Mouse (Mus musculus): ENCODE measurements around the gene Tmem189.

Gene Tmem189

DNA sequence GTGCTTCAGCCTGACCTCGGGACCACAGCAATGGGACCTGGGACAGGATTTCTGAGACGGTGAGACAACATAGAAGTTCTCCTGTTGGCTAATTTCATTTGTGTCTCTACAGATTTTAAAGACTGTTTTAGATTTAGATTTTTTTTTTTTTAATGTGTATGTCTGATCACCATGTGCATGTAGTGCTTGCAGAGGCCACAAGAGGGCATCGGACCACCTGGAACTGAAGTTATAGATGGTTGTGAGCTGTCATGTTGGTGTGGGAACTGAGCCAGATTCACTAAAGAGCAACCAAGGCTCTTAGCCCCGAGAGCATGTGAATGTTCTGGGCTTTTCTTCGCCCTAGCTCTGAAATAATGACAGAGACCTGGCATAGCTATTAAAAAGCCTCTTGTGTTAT is 9.0 kb downstream of the Tmem189 start:
- peak; percentile 80 for DNase-seq (ENCODE audit: low read depth, low spot score)

DNA sequence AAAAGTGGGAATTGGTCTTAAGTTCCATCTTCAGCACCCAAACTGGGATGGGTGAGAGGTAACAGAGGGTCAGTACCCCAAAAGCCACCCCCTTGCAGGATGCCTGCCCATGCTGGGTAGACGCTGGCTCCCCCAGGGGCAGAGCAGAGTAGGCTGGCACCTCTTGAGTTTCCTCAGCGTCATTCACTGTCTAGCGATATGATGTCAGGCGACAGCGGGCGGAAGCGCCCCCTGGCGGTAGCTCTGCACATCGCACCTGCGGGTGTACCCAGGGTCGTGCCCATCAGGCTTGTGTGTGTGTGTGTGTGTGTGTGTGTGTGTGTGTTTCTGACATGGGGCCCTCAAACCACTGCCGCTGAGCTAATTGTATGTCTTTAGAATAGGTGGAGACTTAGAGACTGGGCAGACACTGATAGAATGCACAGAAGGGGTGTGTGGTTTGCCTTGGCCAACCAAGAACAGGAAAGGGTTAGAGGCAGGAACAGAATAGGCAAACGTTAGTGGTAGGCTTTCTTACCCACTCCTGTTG is 9.7 kb downstream of the Tmem189 start:
- peak; percentile 72 for DNase-seq (ENCODE audit: low read depth, low spot score)

DNA sequence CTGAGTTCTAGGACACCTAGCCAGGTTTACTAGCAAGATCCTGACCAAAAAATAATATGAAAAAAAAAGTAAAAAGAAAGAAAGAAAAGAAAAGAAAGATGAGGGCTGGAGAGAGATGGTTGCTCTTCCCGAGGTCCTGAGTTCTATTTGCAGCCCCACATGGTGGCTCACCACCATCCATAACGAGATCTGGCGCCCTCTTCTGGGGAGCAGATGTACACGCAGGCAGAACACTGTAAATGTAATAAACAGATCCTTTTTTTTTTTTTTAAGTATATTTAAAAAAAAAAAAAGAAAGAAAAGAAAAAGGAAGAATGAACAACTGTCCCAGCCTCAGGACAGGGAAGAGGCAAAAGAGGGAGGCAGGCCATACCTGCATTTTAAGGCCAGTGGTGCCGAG is 11.0 kb downstream of the Tmem189 start:
- DNase-seq (ENCODE audit: low read depth, low spot score): peak; percentile 59

DNA sequence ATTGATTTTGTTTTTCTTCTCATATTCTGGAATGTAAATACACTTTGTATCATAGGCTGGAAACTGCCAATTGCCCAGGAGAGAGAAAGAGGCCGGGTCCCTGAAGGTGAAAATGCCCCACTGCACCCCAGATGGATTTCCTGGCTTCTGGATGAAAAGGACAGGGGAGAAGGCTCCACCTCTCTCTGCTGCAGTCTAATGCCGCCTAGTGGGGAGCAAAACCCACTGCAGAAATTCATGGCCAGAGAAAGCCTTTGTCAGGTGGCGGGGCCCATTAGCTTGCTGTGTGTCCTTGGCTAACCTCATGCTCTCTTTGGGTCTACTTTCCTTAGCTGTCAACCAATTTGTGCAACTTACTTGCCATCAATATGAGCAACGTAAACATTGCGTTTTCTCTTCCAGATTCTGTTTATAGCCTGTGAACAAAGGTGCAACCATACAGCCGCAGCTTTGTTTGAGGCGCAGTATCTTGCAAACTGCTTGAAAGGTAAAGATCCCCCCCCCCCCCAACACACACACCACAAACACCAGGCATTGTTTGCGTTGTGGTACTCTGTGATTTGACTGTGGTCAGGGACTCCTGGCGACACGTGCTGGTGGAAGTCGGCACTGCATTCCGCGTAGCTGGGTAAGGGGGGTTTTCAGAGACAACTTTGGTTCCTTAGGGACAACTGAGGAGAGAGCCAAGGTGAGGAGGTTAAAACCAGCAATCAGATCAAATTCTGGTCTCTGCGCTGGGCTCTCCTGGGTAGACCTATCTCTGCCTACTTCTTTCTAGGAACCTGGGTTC is 14.3 kb downstream of the Tmem189 start:
- DNase-seq (ENCODE audit: low read depth, low spot score): peak; percentile 80

DNA sequence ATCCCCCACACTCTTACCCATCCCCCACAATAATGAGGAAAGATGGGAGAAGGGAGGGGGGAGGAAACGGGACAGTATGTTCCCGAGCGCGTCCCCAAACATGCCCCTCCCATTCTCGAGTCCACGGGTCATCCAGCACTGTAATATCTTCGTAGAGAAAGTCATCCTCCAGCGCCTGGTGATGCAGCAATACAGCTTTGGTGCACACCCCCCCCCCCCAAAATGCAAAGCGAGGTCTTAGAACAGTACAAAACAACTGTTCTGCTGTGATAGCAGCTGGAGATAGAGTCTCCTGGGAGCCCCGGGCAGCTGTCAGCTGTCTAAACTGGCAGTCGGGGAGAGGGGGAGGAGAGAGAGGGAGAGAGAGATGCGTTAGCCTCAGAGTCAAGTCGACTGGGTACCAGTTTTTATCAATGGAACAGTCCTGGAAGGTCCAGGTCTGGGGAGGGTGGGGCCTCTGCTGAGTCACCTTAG is 17.4 kb downstream of the Tmem189 start:
- DNase-seq (ENCODE audit: low read depth, low spot score): peak; percentile 36

DNA sequence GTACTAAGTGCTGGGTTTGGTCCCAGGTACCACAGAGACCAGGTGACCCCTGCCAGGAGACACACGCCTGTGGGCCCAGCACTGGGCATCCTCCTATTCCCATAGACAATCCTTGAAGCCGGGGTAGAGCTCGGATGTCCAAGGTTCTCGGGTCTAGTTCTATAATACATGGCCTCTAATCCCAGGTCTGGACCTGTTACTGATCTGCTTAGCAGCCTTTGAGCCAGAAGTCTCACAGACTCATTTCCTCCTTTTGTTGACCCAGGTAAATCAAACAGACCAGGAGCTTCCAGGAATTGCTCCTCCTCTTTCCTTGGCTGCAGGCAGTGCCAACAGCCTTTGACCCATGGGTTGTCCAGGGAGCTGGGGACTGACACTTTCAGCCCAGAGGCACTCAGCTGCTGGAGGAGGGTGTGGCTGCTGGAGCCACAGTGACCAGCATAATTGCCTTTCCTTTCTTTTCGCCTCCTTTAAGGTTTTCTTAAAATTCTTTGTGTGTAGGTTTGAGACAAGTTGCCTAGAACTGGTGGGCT is 18.5 kb downstream of the Tmem189 start:
- DNase-seq (ENCODE audit: low read depth, low spot score): no peak

DNA sequence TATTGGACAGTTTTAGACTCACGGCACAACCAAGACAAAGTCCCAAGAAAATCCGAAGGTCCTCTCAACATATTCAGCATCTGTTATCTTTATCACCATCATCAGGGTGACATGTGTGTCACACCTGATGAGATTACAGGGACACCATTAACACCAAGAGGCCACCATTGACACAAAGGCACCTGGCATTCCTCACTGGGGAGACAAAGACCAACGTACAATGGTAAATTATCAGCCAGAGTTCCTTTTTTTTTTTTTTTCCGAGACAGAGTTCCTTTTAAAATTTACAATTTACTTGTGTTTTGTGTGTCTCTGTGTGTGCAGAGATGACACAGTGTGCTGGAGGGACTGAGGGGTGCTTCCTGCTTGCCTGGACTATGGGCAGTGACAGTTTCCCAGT is 20.2 kb downstream of the Tmem189 start:
- DNase-seq (ENCODE audit: low read depth, low spot score): no peak

DNA sequence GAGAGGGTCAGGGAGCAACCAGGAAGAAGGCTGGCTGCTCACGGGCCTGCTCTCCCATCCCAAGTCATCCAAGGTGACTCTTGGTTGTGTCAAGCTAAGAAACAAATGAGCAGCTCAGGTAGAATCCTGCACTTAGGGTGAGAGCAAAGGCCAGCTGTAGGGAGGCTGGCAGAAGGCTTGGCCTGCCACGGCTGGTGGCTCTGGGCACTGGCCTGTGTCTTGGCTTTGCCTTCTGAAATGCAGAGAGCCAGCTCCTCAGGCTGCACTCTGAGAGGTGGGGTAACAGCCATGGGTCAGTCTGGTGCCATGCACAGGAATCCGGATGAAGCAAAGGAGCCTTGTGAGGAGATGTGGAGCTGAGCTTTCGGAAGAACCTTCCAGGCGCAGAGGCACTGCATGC is 21.2 kb downstream of the Tmem189 start:
- no peak for DNase-seq (ENCODE audit: low read depth, low spot score)

DNA sequence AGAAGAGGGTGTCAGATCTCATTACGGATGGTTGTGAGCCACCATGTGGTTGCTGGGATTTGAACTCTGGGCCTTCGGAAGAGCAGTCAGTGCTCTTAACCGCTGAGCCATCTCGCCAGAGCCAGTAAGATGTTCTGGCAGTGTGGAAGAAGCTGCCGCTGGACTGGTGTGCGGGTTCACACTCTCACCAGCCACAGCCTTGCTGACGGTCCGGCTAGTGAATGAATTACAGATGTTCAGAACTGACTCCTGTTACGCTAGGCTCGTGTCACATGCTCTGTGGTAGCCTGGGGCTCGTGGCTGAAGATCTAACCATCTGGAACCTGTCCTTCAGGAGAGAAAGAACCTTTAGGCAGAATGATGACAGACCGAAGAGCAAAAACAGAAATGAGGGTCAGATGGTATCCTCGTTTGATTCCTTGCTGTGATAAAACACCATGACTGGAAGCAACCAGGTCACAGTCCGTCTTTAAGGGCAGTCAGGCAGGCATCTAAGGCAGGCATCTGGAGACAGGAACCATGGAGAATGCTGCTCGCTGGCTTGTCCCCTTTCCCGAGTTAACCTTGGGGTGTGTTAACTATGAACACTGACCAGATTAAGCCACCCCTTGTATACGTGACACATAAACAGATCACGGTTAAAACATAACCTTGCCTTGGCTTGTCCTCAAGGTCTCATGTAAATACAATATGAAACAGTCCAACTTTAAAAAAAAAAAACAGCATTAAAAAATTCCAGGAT is 23.5 kb downstream of the Tmem189 start:
- no peak for DNase-seq (ENCODE audit: low read depth, low spot score)

DNA sequence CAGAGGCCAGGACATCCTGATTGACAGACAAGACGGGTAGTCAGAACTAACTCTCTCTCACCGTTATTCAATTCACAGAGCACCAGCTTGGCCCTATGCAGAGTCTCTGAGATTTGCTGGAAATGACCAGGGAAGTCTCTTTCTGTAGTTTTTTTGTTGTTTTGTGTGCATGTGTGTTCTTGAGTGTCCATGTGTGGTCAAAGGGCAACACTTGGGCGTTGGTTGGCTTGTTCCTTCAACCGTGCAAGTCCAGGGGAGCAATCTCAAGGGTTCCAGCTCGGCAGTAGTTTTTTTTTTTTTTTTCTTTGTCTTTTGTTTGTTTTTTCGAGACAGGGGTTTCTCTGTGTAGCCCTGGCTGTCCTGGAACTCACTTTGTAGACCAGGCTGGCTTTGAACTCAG is 26.9 kb downstream of the Tmem189 start:
- DNase-seq (ENCODE audit: low read depth, low spot score): no peak

DNA sequence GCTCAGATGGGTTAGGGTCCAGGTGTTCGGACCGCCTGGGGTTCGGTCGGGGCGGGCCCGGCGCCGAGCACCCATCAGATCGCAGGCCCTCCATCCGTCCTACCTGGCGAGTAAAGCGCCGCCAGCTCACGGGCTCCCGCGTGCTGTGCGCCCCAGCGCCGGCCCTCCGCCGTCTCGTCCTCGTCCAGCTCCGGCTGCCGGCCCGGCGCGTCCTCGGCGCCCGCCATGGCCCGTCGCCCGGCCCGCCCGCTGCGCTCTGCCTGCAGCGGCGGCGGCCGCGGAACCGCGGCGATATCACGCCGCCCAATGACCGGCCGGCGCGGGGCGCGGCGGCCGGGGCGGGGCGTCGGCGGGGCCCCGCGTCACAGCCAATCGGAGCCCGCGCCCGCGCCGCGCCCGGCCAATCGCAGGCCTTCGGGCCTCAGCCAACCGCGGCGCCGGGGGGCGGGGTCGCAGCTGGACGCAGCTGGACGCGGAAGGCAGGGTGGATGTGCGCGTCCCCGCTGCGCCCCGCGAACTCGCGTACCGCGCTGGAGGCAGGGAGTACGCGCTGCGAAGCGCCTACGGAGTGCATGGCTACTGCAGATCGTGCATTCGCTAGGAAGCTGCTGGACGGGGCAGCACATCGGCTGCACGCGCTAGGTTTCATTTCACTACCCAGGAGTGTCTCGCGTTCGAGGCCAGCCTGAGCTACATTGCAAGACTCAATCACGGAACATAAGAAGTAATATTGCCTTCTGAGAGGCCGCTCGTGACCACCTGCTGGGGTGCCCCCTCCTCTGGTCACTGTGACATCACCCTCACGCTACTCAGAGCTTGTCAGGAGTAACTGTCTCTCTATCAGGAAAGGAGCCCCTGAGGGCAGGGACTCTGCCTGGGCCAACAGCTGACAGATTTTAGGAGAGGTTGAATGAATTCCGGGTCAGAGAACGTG is 28.1 kb downstream of the Tmem189 start, which contains the start of gene Gm20431:
Gene Gm20431, minus strand, starts transcription at position 227 of the 934 bp plus-strand sequence.
- peak; percentile 76 for DNase-seq (ENCODE audit: low read depth, low spot score)

DNA sequence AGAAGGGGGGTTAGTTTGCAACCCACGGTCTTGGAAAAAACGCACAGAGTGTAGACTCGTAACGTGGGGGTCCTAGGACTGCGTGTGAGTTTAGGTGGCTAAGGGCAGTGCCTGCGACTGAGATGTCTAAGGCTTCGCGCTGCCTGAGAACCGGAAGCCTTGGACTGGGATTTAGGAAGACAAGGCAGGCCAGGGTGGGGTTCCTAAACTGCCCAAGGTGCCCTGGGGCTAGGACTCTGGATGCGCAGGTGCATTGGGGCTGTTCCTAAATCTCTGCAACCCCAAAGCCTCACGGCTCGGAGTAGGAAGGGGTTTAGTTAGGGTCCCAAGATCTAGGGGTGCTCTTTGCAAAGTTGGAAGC is 29.0 kb downstream of the Tmem189 start:
- peak; percentile 40 for DNase-seq (ENCODE audit: low read depth, low spot score)

DNA sequence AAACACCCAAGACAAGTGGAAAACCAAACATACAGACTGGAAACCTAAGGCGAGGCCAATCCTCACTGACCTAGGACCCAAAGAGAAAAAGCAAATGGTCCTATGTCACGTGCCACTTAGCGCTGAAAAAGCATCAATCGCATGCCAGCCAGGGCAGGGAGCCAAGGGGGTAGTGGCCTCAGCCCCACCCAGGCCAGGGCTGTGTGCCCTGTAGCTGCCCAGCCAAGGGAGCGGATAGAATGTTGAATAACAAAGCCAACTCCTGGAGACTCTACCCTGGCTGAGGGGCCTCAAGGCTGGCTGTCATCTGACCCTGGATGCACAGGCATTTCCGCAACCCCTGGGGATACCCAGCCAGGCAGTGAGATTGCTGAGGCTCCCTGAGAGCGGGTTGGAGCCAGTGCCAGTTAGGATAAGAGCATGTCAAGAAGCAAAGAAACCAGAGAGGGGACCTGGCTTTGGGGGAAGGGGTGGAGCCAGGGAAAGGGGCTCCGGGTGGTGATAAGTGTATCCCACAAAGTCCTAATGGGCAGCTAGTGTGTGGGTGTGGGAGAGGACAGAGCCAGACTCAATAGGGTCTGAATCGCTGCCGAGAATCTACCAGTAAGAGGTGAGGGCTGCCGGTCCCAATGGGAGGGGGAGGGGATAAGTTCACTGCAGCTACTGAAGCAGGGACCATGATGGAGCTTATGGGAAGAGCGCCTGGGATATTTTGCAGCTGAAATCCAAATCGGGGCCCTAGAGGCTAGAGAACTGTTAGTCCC is 29.6 kb downstream of the Tmem189 start:
- no peak for DNase-seq (ENCODE audit: low read depth, low spot score)

DNA sequence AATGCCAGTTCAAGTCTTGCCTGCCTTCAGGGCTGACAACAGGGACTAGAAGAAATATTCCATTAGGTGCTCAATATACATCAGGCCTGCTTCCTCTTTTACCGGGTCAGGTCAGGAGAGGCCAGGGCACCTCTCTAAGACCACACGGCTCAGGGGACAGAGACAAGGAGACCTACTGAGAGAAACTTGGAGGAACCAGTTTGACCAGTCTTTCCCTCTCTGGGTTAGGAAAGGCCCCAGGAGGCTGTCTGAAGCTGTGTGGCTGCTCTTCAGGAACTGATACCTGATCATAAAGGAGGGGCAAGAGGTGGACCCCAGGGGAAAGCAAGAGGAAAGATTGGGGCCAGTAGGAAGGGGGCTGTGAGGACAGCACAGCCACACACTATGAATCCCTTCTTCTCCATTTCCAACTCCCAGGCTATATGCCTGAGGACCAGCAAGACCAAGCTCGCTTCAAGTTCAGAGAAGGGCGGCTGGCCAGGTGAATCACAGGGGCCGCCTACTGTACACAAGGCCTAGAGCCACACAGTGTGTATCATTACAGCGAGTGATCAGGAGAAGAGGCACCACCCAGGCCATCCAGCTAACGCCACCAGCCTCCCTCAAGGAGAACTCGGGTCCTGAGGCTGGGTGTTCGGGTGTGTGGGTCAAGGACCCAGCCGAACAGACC is 30.3 kb downstream of the Tmem189 start:
- no peak for DNase-seq (ENCODE audit: low read depth, low spot score)

DNA sequence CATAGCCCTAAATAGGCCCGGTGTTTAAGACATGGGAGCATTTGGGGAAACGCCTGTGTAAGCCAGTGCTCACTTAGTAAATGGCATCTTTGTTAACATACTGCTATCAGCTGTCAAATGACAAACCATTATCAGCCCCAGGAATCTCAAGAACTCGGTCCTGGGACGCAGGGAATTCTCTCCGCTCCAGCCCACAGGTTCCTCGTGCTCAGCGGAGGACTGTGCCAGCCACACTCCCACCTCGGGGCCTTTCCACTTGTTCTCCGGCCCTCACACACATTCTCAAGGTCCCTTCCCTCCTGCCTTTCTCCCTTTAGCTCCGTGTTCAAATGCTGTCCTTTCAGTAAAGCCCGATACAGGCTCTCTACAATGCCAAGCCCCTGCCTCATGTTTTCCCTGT is 30.9 kb downstream of the Tmem189 start:
- DNase-seq (ENCODE audit: low read depth, low spot score): no peak

DNA sequence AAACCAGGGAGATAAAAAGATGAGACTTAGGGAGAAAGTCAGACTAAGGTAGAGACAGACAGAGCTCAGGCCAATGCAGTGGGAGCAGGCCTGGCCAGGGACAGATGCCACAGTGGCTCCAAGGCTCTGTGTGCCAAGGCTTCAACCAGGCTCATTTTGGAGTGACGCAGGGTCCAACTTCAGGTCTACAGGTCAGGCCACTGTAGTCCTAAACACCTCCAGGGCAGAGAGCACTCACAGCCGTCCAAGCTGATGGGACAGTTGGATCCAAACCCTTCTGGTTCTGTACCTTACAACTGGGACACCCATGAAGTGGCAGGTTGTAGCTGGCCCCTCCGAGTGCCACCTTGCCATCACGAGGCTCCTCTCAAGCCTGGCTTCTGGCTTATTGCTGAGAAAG is 31.6 kb downstream of the Tmem189 start:
- DNase-seq (ENCODE audit: low read depth, low spot score): no peak

DNA sequence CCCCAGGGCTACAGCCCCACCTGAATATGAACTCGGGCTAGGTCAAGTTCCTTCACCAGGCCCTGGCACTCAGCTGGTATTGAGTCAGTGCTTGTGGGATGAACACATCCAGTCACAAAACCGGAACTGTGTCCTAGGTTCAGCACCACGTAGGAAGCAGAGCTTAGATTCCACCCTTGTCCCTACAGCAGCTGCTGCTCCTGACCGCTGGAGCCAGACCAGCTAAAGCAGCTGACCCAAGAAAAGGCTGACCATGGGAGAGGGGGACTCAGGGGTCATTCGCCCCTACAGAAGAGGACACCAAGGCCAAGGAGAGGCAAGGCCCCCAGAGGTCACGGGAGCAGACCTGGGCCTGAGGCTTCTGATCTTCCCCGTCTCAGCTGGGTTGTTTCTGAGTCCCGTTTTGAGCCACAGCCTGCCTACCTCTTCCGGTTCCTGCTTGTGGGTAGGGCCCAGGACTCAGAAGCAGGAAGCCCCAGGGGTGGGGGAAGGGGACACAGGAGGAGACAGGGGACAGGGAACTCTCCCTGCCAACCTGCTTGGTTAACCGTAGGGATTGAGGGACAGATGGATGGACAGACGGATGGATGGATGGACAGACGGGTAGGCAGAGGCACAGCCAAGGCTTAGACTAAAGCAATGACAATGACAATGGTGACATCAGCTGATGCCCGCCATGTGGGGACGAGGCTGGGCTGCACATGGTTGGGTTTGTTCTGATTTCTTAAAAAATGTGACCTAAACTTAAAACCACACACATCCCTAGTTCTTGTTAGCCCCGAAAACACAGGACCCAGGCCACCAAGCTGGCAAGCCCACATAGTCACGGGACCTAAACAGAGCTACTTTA is 32.8 kb downstream of the Tmem189 start:
- DNase-seq (ENCODE audit: low read depth, low spot score): no peak

DNA sequence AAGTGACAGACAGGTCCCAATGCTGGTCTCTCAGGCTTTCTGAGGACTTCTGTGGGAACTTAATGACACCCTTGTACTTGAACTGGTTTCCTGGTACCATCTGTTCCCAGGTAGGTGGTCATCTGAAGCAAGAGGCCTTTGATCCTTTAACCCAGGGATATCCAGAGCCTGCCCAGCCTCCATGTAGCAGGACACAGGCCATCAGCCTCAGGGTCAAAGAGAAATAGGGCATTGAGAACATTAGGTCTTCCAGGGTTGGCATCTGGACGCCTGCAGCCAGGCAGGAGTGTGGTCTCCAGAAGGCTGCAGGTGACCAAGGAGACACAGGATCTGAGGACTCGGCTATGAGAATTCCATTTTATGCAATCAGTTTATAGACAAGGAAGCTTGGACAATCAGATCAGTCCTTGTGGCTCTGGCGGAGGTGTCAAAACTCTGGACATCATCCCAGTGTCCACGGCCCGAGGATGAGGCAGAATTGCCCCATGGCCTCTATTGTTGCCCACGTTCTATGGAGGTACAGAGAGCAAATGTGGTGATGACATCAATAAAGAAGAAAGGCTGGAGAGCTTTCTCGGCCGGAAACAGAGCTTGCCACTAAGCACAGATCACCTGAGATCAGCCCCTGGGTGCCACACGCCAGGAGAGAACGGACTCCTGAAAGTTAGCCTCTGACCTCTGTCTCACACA is 34.6 kb downstream of the Tmem189 start:
- DNase-seq (ENCODE audit: low read depth, low spot score): no peak

DNA sequence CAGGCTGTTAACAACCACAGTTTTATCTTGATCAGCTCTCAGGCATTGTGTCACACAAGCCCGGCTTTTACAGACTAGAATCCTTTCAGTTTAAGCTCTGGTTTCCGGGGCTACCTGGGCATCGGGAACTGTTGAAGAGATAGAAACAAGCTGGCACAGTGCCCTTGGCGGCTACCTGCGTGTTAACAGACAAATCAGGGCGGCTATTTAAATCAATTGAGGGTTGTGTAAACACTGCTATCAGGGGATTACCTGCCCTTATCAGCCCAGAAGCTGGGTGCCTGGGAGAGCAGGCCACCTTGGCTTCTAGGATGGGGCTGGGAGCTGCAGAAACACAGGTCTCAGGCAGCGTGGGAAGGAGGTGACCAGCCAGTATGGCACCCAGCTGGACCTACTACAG is 36.9 kb downstream of the Tmem189 start:
- DNase-seq (ENCODE audit: low read depth, low spot score): no peak

All from R1 (cell line).